Mouse (Mus musculus) midbrain, postnatal 0 days (tissue): Measurements from ENCODE around the gene Phf20. TPM values are rescaled to one million over a fixed set of nuclear protein-coding genes. Genes with fewer than 3 reads are reported as not detected.

ENCODE experiments used
- ATAC-seq: fragments of 200-750 bp; cut with Nextera tagmentation; 2 replicates; pipeline ENCODE4 v1.8.0; 2017; ENCODE audit warnings: moderate number of reproducible peaks, mild to moderate bottlenecking, moderate TSS enrichment, moderate library complexity; ENCODE audit not compliant: low FRiP score
- DNase-seq: peaks from one replicate; pipeline ENCODE4 v3.0.0-alpha.2; 2015; ENCODE audit warnings: low spot score
- H3K27ac ChIP-seq: fragments of 300-500 bp; sonication (generic); 2 replicates; pipeline ENCODE4 v1.5.1; 2014; ENCODE audit warnings: low read depth, mild to moderate bottlenecking, low read length, mixed read lengths
- H3K27me3 ChIP-seq: fragments of 300-500 bp; sonication (generic); 2 replicates; pipeline ENCODE4 v1.6.1; 2014; ENCODE audit warnings: low read length, control low read depth, mixed read lengths; ENCODE audit not compliant: insufficient read depth
- H3K36me3 ChIP-seq: fragments of 300-500 bp; sonication (generic); 2 replicates; pipeline ENCODE4 v1.6.1; 2014; ENCODE audit warnings: low read length, control low read depth, mixed read lengths; ENCODE audit not compliant: insufficient read depth
- H3K4me1 ChIP-seq: fragments of 300-500 bp; sonication (generic); 2 replicates; pipeline ENCODE4 v1.6.1; 2014; ENCODE audit warnings: mild to moderate bottlenecking, control low read depth, antibody characterized with exemption, low read length, mixed read lengths; ENCODE audit not compliant: insufficient read depth
- H3K4me2 ChIP-seq: fragments of 300-500 bp; sonication (generic); 2 replicates; pipeline ENCODE4 v1.6.1; 2014; ENCODE audit warnings: low read depth, mild to moderate bottlenecking, low read length, mixed read lengths; ENCODE audit not compliant: poor library complexity, severe bottlenecking
- H3K4me3 ChIP-seq: fragments of 300-500 bp; sonication (generic); 2 replicates; pipeline ENCODE4 v1.5.1; 2014; ENCODE audit warnings: low read depth, mild to moderate bottlenecking, low read length, moderate library complexity
- H3K9ac ChIP-seq: fragments of 300-500 bp; sonication (generic); replicated peaks from 2 replicates; pipeline ENCODE4 v1.6.1; 2014; ENCODE audit warnings: mild to moderate bottlenecking, low read length, moderate library complexity, mixed read lengths; ENCODE audit not compliant: poor library complexity, severe bottlenecking
- H3K9me3 ChIP-seq: fragments of 300-500 bp; sonication (generic); 2 replicates; pipeline ENCODE4 v1.6.1; 2016; ENCODE audit warnings: low read length, control low read depth
- CTCF ChIP-seq: IDR thresholded peaks from 2 replicates; pipeline ENCODE4 v1.5.1; 2016; ENCODE audit warnings: antibody characterized with exemption, mild to moderate bottlenecking
- WGBS: fragments of 180-500 bp; shearing (Covaris S2); extraction: QIAGEN DNeasy Blood & Tissue Kit; methylation state at CpG from one replicate; pipeline ENCODE4 v1.1.7; 2014; 5-methylcytosine and 5-hydroxymethylcytosine counted together
- microRNA-seq: library from miRNA; unstranded; fragments of <30 nt; microRNA quantifications from one replicate; pipeline ENCODE4, GENCODE M21; 2016; ENCODE audit warnings: borderline number of aligned reads
- polyA plus RNA-seq: library from polyadenylated mRNA; unstranded; fragments of >200 nt; fragmentation: Nextera tagmentation; extraction: Ambion mirVana; gene quantifications from 2 replicates; pipeline ENCODE4 v1.2.1, GENCODE M21; 2015
- total RNA-seq: library from RNA; depleted of rRNA; stranded (reverse); fragments of >200 nt; gene quantifications from 2 replicates; pipeline ENCODE4 v1.2.3, GENCODE M21; 2014; rRNA removed

Gene Phf20
- total and polyA plus RNA-seq, 2 experiments from 2014 or later: 27.6 to 116 TPM

GRCm38 (mm10) chr2:156352413-156353165 lies 156.3 kb downstream of the Phf20 start:
- no peak overlapping the region for H3K4me2 ChIP-seq
- H3K36me3 ChIP-seq: no peaks in the 10 kb centered on the region
- H3K27ac ChIP-seq: no peak overlapping the region
- no peak overlapping the region for H3K9ac ChIP-seq
- DNase-seq (no peak), ATAC-seq (no peak)
- WGBS: 78% methylated on average over 8 of the region's 8 CpGs
- H3K9me3 ChIP-seq: no peaks in the 10 kb centered on the region
- H3K4me3 ChIP-seq: no peak overlapping the region
- no peaks in the 10 kb centered on the region for H3K4me1 ChIP-seq
- H3K27me3 ChIP-seq: no peaks in the 10 kb centered on the region
- TF ChIP-seq CTCF: peak; percentile 43

- no peak for TF ChIP-seq CTCF
- WGBS: 48% methylated on average over 7 of the region's 7 CpGs
- Histone ChIP-seq H3K4me1 (no peaks in the 10 kb centered on the region), H3K27ac (no peak overlapping the region), H3K4me2 (no peak overlapping the region), H3K36me3 (no peaks in the 10 kb centered on the region), H3K9ac (no peak overlapping the region), H3K4me3 (no peak overlapping the region), H3K27me3 (no peaks in the 10 kb centered on the region), H3K9me3 (no peaks in the 10 kb centered on the region)
- no peak for ATAC-seq
- peak; percentile 9 for DNase-seq
Measured at GRCm38 (mm10) chr2:156353265-156353692, 157.0 kb downstream of the Phf20 start.

GRCm38 (mm10) chr2:156356031-156356430 lies 159.8 kb downstream of the Phf20 start:
- Histone ChIP-seq H3K36me3 (no peaks in the 10 kb centered on the region), H3K4me3 (no peak overlapping the region), H3K4me2 (no peak overlapping the region), H3K27me3 (no peaks in the 10 kb centered on the region), H3K27ac (no peak overlapping the region), H3K4me1 (no peaks in the 10 kb centered on the region), H3K9me3 (no peaks in the 10 kb centered on the region), H3K9ac (no peak overlapping the region)
- peak; percentile 52; the same call in 1 of the 2 replicates for ATAC-seq
- 47% methylated on average over 7 of the region's 7 CpGs for whole genome bisulfite sequencing
- no peak for TF ChIP-seq CTCF
- DNase-seq: peak; percentile 79

Small RNA genes within 50 kb of the gene (microRNA-seq; reads per million reads assigned to microRNA genes)
- not detected for gene Gm22759

Other genes starting within 250 kb of the Phf20 start
- 14.1 and 19.2 TPM in 2 replicates for gene Cep250, start 240.0 kb upstream of the Phf20 start, total RNA-seq
- 8.7 and 10.1 TPM in 2 replicates for gene Cep250, start 240.0 kb upstream of the Phf20 start, polyA plus RNA-seq
- 0.44 and 1.0 TPM in 2 replicates for gene 6430550D23Rik, start 188.5 kb upstream of the Phf20 start, total RNA-seq
- gene 6430550D23Rik, start 188.5 kb upstream of the Phf20 start, polyA plus RNA-seq: 0.27 and 0.75 TPM in 2 replicates
- 280 and 284 TPM in 2 replicates for gene Ergic3, start 188.4 kb upstream of the Phf20 start, total RNA-seq
- gene Ergic3, start 188.4 kb upstream of the Phf20 start, polyA plus RNA-seq: 467 and 547 TPM in 2 replicates
- 0.19 TPM in 1 of 2 replicates, not detected in the other for gene Fer1l4, start 143.5 kb upstream of the Phf20 start, total RNA-seq
- gene Fer1l4, start 143.5 kb upstream of the Phf20 start, polyA plus RNA-seq: not detected in 2 replicates
- 8.1 and 15.2 TPM in 2 replicates for gene Spag4, start 131.3 kb upstream of the Phf20 start, total RNA-seq
- gene Spag4, start 131.3 kb upstream of the Phf20 start, polyA plus RNA-seq: 8.1 and 8.4 TPM in 2 replicates
- 30.0 and 34.1 TPM in 2 replicates for gene Cpne1, start 84.5 kb upstream of the Phf20 start, total RNA-seq
- gene Cpne1, start 84.5 kb upstream of the Phf20 start, polyA plus RNA-seq: 13.7 and 13.8 TPM in 2 replicates
- gene Rbm12, start 84.5 kb upstream of the Phf20 start, total RNA-seq: 29.2 and 33.2 TPM in 2 replicates
- gene Rbm12, start 84.5 kb upstream of the Phf20 start, polyA plus RNA-seq: 17.2 and 19.8 TPM in 2 replicates
- gene Gm28036, start 69.4 kb upstream of the Phf20 start, total RNA-seq: 54.1 and 56.8 TPM in 2 replicates
- gene Gm28036, start 69.4 kb upstream of the Phf20 start, polyA plus RNA-seq: 10.1 and 10.8 TPM in 2 replicates
- 89.4 and 107 TPM in 2 replicates for gene Romo1, start 52.4 kb upstream of the Phf20 start, total RNA-seq
- gene Romo1, start 52.4 kb upstream of the Phf20 start, polyA plus RNA-seq: 521 and 552 TPM in 2 replicates
- gene Nfs1, start 52.3 kb upstream of the Phf20 start, total RNA-seq: 34.5 and 40.3 TPM in 2 replicates
- gene Nfs1, start 52.3 kb upstream of the Phf20 start, polyA plus RNA-seq: 34.9 and 38.5 TPM in 2 replicates
- 234 and 372 TPM in 2 replicates for gene Rbm39, start 16.2 kb upstream of the Phf20 start, total RNA-seq
- gene Rbm39, start 16.2 kb upstream of the Phf20 start, polyA plus RNA-seq: 387 and 466 TPM in 2 replicates
- 3.2 and 3.3 TPM in 2 replicates for gene Cnbd2, start 115.8 kb downstream of the Phf20 start, total RNA-seq
- 8.9 and 10.0 TPM in 2 replicates for gene Cnbd2, start 115.8 kb downstream of the Phf20 start, polyA plus RNA-seq
- 268 and 307 TPM in 2 replicates for gene Scand1, start 116.2 kb downstream of the Phf20 start, total RNA-seq
- gene Scand1, start 116.2 kb downstream of the Phf20 start, polyA plus RNA-seq: 132 and 145 TPM in 2 replicates
- 261 and 263 TPM in 2 replicates for gene Epb41l1, start 224.4 kb downstream of the Phf20 start, total RNA-seq
- 12.7 and 12.9 TPM in 2 replicates for gene Epb41l1, start 224.4 kb downstream of the Phf20 start, polyA plus RNA-seq